8 mouse cellular contexts compared by ENCODE assay signal in the genomic region with DNA sequence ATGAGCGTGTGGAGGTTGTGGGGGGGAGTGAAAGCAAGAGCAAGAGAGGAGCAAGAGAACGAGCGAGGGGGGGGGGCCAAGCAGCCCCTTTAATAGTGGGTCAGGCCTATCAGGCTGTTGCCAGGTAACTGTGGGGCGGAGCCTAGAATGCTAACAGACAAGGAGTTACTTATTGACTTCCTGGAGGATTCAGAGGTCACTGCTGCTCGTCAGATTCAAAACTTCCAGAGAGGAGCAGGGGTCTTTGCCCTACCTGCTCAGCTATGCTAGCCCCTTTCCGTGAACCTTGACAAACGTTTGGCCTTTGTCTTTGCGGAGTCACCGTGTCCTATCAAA. TPM values are rescaled to one million over a fixed set of nuclear protein-coding genes. Genes with fewer than 3 reads are reported as not detected.
DNase-seq lines count a peak whose midpoint lies in the region; ATAC-seq and TF ChIP-seq lines count a peak whose summit lies in the region.

No protein-coding gene starts in this region.

- no peak overlapping the region for H3K27ac ChIP-seq in ES-Bruce4 (ENCODE audit: insufficient read depth, low read length)
- H3K27ac ChIP-seq in kidney, adult 2 months (ENCODE audit: insufficient read depth, low read depth, low read length), result peak overlapping the region; percentile 75
- H3K27ac ChIP-seq in forebrain, embryonic 16.5 days (ENCODE audit: low read length), result no peak overlapping the region

- no peak overlapping the region for H3K9ac ChIP-seq in ES-Bruce4 (ENCODE audit: low read depth, poor library complexity, severe bottlenecking)
- no peak overlapping the region for H3K9ac ChIP-seq in forebrain, embryonic 16.5 days (replicated peaks; ENCODE audit: low read depth, low read length)

- 17% methylated on average over 9 of the region's 9 CpGs for WGBS in kidney, adult 2 months
- WGBS in forebrain, embryonic 16.5 days, result 22% methylated on average over 9 of the region's 9 CpGs

- no peak for TF ChIP-seq POLR2A in ES-Bruce4 (IDR thresholded peaks at IDR 0.05; ENCODE audit: insufficient read depth, low read length)
- no peak for TF ChIP-seq POLR2A in kidney, adult 2 months (IDR thresholded peaks at IDR 0.05; ENCODE audit: low read depth, low read length)

- H3K4me3 ChIP-seq in ES-Bruce4 (ENCODE audit: low read depth, low read length), result peak overlapping the region; percentile 11
- H3K4me3 ChIP-seq in kidney, adult 2 months (ENCODE audit: insufficient read depth, low read depth, low read length), result peak overlapping the region; percentile 27; the same call in 1 of the 2 replicates
- no peak overlapping the region for H3K4me3 ChIP-seq in forebrain, embryonic 16.5 days (replicated peaks; ENCODE audit: low read length)

- no peak overlapping the region for H3K4me2 ChIP-seq in forebrain, embryonic 16.5 days (ENCODE audit: low read length)

- H3K27me3 ChIP-seq in ES-Bruce4 (ENCODE audit: control insufficient read depth, insufficient read depth, low read length, poor library complexity, severe bottlenecking), result no peaks in the 10 kb centered on the region
- H3K27me3 ChIP-seq in kidney, adult 2 months (replicated peaks; ENCODE audit: control insufficient read depth, insufficient read depth, low read length), result no peaks in the 10 kb centered on the region
- H3K27me3 ChIP-seq in forebrain, embryonic 16.5 days (replicated peaks; ENCODE audit: control insufficient read depth, insufficient read depth, low read length), result no peaks in the 10 kb centered on the region

- no peak for TF ChIP-seq EP300 in ES-Bruce4 (IDR thresholded peaks at IDR 0.05; ENCODE audit: insufficient read depth, low read depth, low read length)

- H3K36me3 ChIP-seq in ES-Bruce4 (ENCODE audit: control insufficient read depth, insufficient read depth, low read length, poor library complexity, severe bottlenecking), result no peaks in the 10 kb centered on the region
- H3K36me3 ChIP-seq in kidney, adult 2 months (ENCODE audit: control insufficient read depth, insufficient read depth, low read length), result no peaks in the 10 kb centered on the region
- H3K36me3 ChIP-seq in forebrain, embryonic 16.5 days (ENCODE audit: control insufficient read depth, insufficient read depth), result no peaks in the 10 kb centered on the region

- peak; percentile 83 for DNase-seq in R1 (ENCODE audit: low read depth, low spot score)
- peak; percentile 87 for DNase-seq in kidney, adult 2 months
- peak; percentile 63 to 80 for DNase-seq in lung, adult 18-20 months
- peak; percentile 43 for DNase-seq in testis, postnatal 14 days (ENCODE audit: low spot score)
- no peak for DNase-seq in layer of hippocampus, adult 8-10 months (ENCODE audit: low spot score in 2 of 2)
- no peak for DNase-seq in gastrocnemius, postnatal 4 days (ENCODE audit: low spot score in 2 of 2)

- peaks cover 2% of the 10 kb centered on the region for H3K4me1 ChIP-seq in ES-Bruce4 (ENCODE audit: control insufficient read depth, insufficient read depth, low read length)
- H3K4me1 ChIP-seq in kidney, adult 2 months (ENCODE audit: control insufficient read depth, insufficient read depth, low read length), result peaks cover 15% of the 10 kb centered on the region; the same call in 1 of the 2 replicates
- 0 out of 2 replicates have a peak, but pooled peaks cover 2% of the 10 kb centered on the region for H3K4me1 ChIP-seq in forebrain, embryonic 16.5 days (replicated peaks; ENCODE audit: control insufficient read depth, insufficient read depth, low read length)

- ATAC-seq in forebrain, embryonic 16.5 days, result no peak

- no peaks in the 10 kb centered on the region for H3K9me3 ChIP-seq in ES-Bruce4 (replicated peaks; ENCODE audit: control insufficient read depth, insufficient read depth, low read length, poor library complexity, severe bottlenecking)
- H3K9me3 ChIP-seq in forebrain, embryonic 16.5 days (ENCODE audit: control insufficient read depth, low read length), result no peaks in the 10 kb centered on the region

- no peak for TF ChIP-seq CTCF in ES-Bruce4 (IDR thresholded peaks at IDR 0.05; ENCODE audit: low read depth, low read length)
- no peak for TF ChIP-seq CTCF in kidney, adult 2 months (conservative IDR thresholded peaks at IDR 0.05; ENCODE audit: insufficient read depth, insufficient read length, low read depth, low read length)

RNA-seq across cellular contexts. Expression of a gene that starts 34.5 kb away (rescaled TPM):
- 6.7 and 7.0 TPM in 2 replicates for polyA plus RNA-seq in ES-Bruce4 (2011; ENCODE audit: insufficient read depth, insufficient read length, low read depth, missing spikeins)
- 36.7 and 37.2 TPM in 2 replicates for polyA plus RNA-seq in kidney, adult 2 months (2012; rRNA removed)
- total RNA-seq in layer of hippocampus, adult 8-10 months (2022), result 10 to 100 TPM in 2 of 4 experiments, 1 to 10 TPM in 2; 9.1 to 11.4 (median 9.7) TPM
- 4.5 and 4.6 TPM in 2 replicates for polyA plus RNA-seq in forebrain, embryonic 16.5 days (2015; fragmentation: Nextera tagmentation; extraction: Ambion mirVana)
- 10 to 100 TPM; 13.2 to 14.0 TPM for total RNA-seq in gastrocnemius, postnatal 4 days (2021)

RNA-seq across cellular contexts. Expression of a gene that starts 46.7 kb away (rescaled TPM):
- 325 and 334 TPM in 2 replicates for polyA plus RNA-seq in ES-Bruce4 (2011; ENCODE audit: insufficient read depth, insufficient read length, low read depth, missing spikeins)
- polyA plus RNA-seq in kidney, adult 2 months (2012; rRNA removed), result 21.9 and 22.9 TPM in 2 replicates
- total RNA-seq in layer of hippocampus, adult 8-10 months (2022), result 10 to 100 TPM; 54.5 to 67.0 (median 58.7) TPM
- 65.4 and 71.1 TPM in 2 replicates for polyA plus RNA-seq in forebrain, embryonic 16.5 days (2015; fragmentation: Nextera tagmentation; extraction: Ambion mirVana)
- 10 to 100 TPM; 39.6 to 48.6 TPM for total RNA-seq in gastrocnemius, postnatal 4 days (2021)

Comparison
In these comparisons a context has a peak if more than half of its experiments do, and no peak if none do; other contexts are left out.
1. DNase-seq: peak in R1 (single experiment), kidney, adult 2 months (single experiment), lung, adult 18-20 months (2 of 2) and testis, postnatal 14 days (single experiment); none in layer of hippocampus, adult 8-10 months (0 of 2) and gastrocnemius, postnatal 4 days (0 of 2).